Mouse (Mus musculus): ENCODE data around the gene Smok2b.
"Not testable (repeated sequence)": the region's sequence is repeated elsewhere in the genome, so short reads cannot be mapped to it uniquely, and the experiment has no call there.

Smok2b gene

DNA sequence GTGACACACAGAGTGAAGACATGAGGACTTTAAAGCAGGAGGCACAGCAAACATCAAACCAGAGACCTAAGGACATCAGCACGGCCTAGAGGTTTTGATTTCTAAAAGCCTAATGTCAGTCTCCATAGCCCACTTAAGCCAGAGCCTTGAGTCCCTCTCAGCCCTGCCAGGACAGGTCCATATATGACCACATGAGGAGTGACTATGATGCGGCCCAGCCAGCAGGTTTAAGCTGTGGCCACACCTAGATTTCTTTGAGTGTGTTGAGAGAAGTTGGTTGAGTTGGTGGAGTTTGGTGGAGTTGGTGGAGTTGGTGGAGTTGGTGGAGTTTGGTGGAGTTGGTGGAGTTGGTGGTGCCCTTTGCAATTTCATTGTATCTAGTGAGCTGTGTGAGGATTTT lies at the start of gene Smok2b:
TSS of gene Smok2b (plus strand) at position 301 of the 400 bp plus-strand sequence.
- not testable (repeated sequence) for DNase-seq (ENCODE audit: low spot score)

DNA sequence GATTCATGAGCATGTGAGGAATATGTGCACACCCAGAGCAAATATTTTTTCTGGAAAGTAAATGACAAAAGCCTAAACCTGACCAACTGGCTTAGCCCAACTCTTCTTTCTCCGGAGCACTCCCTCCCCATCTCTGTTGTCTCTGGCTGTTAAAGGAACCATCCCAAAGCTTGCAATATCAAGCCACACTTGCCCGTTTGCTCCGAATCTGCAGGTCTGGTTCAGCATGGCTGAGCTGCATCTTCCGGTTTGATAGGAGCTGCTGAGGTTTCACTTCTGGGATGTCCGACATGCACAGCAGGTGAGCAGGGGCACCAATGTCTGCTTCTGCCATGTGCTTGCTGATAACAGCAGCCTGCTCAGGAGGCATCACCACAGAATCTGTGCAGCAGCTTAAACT lies 49.6 kb upstream of the Smok2b start:
- DNase-seq (ENCODE audit: low spot score): not testable (repeated sequence)

DNA sequence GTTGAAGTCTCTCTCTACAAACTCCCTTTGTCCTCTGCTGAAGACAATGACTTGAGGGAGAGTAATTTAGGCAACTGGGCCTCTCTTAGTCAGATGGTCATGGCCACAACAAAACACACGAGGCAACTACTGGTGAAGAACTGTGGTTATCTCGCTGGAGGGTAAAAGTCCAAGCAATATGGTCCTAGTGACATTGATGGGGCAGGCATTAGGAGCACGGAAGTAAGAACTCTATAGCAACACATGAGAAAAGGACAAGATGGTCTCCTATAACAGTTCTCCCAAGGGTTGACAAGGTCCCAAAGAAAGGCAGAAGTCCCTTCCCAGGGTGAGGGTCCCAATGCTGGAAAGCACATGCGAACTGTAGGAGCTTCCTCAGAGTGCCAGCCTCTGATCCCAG lies 47.3 kb upstream of the Smok2b start:
- not testable (repeated sequence) for DNase-seq (ENCODE audit: low spot score)

DNA sequence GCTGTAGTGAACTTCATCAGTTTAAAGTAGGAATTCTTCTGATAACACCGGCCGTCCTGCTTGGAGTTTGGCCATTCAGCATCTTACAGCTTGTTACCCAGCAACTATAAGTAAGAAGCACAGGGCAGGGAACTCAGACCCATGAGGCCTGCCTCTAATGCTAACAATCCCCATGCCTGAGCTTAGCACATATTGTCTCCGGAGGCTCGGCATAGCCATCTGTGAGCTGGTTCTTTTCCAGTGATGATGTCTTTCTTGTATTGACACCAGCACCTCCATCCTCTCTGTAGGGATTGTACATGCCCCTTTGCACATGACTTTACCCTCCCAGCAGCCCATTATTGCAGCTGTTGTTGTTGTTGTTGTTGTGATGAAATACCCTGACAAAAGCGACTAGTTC lies 45.5 kb upstream of the Smok2b start:
- not testable (repeated sequence) for DNase-seq (ENCODE audit: low spot score)

DNA sequence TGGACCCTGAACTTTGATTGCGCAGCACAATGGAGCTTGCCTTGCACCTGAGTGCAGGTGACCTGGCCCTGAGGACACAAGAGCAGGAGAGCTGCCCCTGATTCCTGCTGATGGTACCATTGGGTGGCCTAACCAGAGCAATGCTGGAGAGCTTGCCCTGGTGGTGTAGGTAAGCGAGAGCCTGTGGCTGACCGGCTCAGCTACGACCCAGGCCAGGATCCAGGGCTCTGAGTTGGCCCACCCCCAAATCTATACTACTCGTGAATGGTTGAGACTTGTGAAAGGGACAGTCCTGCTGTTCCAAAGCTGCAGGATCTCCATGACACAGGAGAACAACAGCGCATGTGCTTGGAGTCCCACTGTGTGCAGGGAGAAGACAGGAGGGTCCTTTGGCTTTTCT lies 43.5 kb upstream of the Smok2b start:
- not testable (repeated sequence) for DNase-seq (ENCODE audit: low spot score)

DNA sequence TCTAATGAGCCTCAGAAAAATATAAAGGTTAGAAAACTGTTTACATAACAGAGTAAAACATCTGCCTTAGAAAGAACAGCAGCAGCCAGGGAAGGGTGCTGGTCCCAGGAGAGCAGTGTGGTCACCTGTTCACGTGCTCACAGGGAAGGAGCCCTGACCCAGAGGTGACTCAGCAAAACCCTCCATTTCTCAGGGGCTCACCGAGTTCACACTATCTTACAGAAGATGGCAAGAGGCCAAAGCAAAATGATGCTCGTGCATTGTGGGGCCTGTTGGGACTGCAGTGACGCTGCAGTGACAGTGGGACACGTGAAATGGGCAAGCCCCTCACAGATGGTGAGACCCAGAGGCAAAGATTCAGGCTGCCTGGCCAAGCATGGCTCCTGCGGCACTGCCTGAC lies 42.4 kb upstream of the Smok2b start:
- DNase-seq (ENCODE audit: low spot score): not testable (repeated sequence)

DNA sequence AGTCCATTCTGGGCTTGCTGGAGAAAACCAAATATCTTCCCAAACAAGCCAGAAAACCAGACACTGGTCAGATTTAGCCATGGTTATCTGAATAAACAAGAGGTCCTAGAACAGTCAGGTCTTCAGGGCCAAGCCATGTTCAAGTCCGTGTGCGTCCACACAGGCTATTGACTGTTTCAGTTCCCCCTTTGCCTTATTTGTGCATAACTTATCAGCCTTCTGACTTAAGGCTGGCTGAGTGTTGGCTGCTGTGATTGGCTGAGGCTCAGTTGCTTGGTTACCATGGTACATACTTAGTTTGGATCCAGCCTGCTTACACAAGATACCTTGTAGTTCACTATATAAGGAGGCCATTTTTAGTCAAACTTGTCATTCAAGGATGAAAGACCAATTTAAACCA lies 41.2 kb upstream of the Smok2b start:
- not testable (repeated sequence) for DNase-seq (ENCODE audit: low spot score)

DNA sequence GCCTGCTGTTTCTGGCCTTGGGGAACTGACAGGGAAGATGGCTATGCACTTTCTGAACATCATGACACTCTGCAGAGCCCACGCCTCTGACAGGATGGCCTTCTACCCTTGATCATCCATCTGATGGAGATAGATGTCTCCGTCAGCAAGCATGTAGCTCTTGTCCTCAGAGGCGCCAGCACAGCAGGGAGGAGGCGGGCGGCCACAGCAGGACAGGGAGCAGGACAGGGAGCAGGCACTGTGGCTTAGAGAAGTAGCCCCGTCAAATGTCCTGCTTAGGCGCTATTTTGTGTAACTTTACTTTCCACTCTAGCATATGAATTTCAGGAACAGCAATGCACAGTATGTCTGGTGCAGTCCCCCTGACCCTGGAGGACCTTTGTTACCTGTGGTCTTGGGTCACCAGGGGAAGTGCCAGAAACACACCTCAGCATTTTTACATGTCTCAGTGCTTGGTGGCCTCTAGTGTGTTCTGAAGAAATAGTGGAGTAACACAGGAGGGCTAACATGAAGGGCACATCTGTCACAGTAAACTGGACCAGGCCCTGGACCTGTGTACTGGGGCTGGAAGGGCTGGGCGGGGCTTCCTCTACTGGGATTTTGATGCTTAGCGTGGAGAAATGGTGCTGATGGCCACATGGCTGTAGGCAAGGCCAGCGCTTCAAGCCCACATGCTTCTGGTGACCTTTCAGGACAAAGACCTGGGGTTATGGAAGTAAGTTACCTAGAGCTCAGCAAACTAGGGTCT lies 39.0 kb upstream of the Smok2b start:
- not testable (repeated sequence) for DNase-seq (ENCODE audit: low spot score)

DNA sequence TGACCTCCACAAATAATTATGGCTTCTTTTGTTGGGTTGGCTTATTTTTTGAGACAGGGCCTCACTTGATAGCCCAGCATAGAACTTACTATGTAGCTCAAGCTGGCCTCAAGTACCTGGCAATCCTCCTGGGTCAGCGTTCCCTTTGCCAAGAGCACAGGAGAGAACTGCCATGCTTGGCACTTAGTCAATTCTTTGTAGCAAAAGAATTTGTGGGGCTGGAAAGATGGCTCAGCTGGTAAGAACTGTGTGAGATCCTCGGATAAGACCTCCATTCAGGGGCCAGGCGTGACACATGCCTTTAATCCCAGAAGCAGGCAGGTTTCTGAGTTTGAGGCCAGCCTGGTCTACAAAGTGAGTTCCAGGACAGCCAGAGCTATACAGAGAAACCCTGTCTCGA lies 33.6 kb upstream of the Smok2b start:
- DNase-seq (ENCODE audit: low spot score): peak; percentile 33

DNA sequence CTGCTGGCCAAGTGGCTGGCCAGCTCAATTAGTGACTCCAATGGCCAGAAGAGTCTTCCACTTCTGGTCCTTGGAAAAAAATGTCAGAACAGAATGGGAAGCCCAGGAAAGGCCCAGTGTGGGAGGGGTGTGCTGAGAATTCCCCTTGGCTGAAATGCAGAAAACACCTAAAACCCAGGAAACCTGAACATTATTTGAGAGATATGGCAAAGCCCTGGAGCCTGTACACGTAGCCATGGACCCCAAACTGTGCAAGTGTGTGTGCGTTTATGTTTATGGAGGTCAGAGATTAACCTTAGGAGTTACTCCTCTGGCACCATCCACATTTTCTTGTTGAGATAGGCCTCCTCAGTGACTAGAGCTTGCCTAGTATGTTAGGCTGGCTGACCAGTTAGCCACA lies 31.2 kb upstream of the Smok2b start:
- not testable (repeated sequence) for DNase-seq (ENCODE audit: low spot score)

DNA sequence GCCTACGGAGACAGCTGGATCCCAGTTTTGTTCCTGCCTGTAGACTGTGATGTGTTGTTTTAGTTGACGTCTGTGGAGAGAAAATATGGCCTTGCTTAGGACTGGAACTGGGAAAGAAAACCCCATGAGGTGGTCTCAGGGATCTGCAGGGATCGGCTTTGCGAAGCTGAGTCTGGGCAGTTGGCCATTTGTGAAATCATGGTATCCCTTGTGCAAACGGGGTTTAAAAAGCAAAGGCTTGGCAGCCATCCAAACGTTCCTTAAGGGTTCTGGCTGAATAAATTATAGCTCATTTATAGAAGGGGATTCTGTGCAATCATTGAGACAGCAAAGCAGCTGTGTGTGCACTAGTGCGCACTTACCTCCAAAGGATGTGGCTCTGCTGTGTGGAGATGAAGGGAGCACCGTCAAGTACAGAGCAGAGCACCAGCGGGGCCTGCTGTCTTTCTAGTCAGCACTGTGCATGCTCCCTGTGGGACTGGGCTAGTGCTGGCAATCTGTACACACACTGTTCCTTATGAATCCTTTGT lies 30.1 kb upstream of the Smok2b start:
- not testable (repeated sequence) for DNase-seq (ENCODE audit: low spot score)

DNA sequence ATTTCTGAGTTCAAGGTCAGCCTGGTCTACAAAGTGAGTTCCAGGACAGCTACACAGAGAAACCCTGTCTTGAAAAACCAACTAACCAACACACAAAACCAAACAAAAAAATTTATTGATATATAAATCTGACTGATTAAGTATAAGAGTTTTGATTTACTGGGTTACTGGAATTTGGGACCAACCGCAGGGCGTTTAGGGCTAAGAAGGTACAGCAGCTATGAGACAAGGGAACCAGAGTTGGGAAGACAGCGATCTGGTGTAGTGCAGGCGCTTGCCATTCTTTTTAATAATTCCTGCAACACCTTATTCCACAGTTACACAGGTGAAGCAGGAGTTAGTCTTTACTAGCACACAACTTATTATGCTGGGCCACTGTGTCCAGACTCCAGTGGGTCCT lies 28.5 kb upstream of the Smok2b start:
- not testable (repeated sequence) for DNase-seq (ENCODE audit: low spot score)

DNA sequence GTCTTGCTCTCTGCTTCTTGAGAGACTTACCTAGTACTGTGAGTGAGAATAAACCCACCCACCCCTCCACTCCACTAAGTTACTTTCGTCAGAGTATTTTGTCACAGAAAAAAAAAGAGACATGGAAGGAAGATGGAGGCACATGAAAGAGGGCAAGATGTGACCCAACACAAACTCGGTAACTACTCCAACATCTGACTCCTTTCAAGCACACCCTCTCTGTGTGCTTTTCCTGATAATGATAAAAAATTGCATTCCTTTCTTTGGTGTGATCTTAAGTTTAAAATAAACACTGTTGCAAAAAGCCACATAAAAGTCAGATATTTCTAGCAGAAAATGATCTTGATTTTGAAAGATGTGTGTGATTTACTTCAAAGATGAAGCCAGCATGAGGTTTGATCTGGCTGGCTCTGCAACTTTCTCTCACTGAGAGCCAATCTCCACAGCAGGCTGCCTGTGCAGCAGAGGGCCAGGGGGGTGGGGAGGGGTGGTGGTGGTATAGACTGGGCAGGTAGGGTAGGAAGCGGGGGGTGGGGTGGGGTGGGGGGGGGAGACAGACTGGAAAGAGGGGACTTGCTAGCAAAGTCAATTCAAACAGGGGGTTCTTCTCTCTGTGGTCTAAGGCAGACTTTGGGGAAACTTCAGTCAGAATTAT lies 27.5 kb upstream of the Smok2b start:
- not testable (repeated sequence) for DNase-seq (ENCODE audit: low spot score)

DNA sequence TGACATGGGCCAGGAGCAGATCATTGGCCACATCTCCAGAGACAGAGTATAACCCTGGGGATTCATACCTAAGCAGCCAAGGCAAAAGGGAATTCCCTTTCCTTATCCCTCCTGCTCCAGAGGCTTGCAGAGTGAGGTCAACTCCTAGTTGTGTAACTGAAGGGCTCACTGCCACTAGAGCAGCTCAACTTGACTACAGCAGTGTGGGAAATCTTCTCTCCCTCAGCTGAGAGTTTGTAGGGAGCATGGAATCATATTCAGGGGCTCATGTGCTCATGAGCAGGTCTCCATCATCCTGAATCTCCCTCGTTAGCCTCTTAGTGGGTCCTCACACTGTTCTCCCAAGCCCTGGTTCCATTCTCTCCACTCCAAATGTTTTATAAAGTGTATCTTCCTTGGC lies 24.8 kb upstream of the Smok2b start:
- not testable (repeated sequence) for DNase-seq (ENCODE audit: low spot score)

DNA sequence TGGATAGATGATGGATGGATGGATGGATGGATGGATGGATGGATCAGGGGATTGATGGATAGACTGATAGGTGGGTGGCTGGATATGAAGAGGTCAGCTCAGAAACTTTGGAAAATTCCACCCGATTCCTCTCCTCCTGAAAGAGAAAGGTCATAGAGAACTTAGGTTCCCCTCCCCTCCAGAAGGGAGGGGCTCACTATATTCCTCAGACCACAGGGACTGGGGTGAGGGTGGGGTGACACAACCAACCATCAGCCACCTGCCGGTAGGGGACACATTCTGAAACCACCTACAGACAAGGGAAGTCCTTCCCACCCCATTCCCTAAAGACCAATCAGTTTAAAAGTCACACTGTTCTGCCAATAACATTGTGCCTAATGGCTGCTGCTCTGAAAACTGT lies 23.6 kb upstream of the Smok2b start:
- no peak for DNase-seq (ENCODE audit: low spot score)

DNA sequence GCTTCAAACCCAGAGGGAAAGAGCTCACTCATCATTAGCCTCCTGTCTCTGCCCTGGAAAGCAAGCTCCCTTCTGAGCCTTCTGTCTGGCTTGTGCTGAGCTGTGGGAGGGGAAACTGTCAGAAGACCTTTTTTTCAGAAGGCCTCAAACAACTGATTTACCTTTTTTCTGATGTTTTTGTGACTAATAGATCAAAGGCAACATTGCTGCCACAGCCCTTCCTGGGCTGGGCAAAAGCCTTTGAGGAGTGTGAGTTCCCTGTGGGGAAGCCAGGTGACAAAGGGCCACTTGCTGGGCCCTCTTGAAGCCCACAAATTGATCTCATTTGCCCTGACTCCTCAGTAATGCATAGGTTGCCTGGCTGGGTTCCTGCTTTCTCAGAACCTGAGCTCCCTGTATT lies 21.6 kb upstream of the Smok2b start:
- DNase-seq (ENCODE audit: low spot score): not testable (repeated sequence)

DNA sequence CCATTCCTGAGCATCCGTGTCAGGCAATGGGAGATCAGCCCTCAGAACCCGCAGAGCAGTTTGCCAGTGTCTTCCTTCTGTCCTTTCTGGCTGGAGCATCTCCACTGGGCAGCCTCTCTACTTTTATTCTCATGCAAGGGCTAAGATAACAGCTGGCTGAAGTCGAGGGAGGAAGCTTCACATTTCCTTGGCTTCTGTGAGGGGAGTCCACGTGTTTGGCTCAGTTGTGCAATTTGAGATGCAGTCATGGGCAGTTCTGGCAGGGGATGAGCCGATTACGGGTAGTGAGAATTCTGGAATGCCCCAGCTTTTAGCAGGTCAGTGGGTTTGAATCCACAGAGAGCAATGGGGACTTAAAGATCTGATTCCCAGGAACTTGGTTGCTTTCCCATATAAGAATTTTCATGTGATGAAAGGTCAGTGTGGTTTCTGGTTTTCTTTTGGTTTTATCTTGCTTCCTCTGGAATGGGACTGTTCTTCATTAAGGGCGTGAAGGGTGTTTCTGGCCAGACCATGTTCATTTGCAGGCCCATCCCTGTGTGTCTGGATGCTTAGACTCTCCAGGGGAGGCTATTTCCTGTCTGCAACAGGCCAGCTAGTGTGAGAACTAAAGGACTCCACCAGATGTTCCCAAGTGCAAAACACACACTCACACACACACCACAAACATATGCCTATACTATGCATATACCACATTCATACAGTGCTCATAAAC lies 17.8 kb upstream of the Smok2b start:
- DNase-seq (ENCODE audit: low spot score): peak; percentile 60

DNA sequence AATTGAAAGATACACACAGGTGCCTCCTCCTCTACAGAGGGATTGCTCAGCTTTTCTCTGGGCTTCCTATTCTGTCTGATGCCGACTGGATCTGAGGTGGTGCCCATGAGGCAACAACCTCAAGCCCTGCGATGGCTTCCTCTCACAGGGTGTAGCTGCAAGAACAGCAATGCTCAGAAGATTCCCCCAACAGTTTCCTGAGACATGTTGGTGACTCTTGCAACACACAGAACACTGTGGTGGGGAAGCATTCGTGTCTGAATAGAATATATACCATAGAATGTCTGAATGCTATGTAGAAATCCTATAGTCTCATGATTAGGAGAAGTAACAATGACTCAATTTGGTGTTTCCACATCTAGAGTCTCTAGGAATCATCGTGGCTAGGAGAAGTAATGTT lies 15.9 kb upstream of the Smok2b start:
- DNase-seq (ENCODE audit: low spot score): no peak

DNA sequence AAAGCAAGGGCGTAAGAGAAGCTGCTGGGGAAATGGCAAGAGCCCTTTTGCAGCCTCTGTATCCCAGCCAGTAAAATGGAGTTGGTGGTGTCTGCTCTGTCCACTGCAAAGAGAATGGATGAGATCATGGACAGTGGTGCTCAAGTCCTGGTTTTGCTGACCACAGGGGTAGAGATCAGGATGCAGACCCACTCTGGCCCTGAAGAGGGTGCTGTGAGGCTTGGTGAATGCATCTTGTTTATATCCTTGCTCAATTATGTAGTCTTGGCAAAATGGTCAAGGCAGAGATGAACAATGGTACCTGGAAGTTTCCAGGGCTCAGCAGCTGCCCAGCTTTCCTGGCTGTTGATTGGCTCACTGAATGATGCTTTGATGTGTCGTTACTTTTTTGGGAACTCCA lies 14.5 kb upstream of the Smok2b start:
- DNase-seq (ENCODE audit: low spot score): no peak

DNA sequence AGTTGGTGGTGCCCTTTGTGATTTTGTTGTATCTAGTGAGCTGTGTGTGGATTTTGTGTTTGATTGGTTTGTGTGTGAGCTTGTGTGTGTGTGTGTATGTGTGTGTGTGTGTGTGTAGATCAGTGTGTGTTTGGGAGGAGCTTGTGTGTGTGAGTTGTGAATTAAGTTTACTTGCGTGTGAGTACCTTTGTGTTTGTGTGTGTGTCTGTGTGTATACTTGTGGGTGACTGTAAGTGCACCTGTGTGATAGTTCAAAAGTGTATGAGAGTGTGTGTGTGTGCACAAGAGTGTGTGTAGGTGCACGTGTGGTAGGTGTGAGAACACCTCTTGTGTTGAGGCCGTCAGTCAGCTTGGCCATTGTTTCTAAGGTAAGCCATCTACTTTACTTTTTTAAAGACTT lies 9.2 kb upstream of the Smok2b start, which contains the start of gene Smok2a:
TSS of gene Smok2a (plus strand) at position 301 of the 400 bp plus-strand sequence.
- DNase-seq (ENCODE audit: low spot score): no peak

DNA sequence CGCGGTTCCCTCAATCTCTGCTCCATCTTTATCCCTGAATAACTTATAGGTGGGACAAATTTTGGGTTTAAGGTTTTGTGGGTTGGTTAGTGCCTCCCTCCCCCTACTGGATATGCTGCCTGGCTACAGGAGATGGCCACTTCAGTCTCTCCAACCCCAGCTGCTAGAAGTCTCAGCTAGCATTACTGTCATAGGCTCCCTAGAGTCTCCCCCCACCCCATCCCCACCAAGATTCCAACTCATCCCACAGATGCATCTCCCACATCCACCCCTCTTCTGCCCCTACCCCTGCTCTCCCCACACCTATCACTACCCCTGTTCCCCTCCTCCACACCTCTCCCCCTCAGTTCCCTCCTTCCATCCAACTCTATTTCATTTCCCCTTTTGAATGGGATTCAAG lies 8.1 kb upstream of the Smok2b start:
- DNase-seq (ENCODE audit: low spot score): not testable (repeated sequence)

DNA sequence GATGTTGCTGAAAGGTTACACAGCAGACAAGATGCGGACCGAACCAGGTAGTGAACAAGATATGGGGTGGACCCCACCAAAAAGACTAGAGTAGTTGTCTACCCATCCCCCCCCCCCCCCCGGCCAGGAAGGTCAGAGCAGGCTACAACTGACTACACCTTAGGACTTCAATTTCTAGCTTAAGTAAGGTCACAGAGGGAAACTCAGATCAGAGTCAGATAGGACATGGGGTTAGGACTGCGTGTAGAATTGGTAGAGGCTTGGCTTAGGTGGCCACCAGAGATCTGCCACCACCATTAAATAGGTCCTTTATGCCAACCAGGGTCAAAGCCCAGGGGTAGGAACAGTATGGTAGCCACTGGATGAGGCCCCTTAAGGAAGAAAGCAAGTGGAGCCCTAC lies 9.4 kb downstream of the Smok2b start:
- not testable (repeated sequence) for DNase-seq (ENCODE audit: low spot score)
